Mouse (Mus musculus): ENCODE measurements at regions not wholly inside any gene's neighbourhood (a gene's known extent, or its start where the extent isn't known, plus 50 kb on each side); places are given as distances from the start of the nearest gene placed in this dataset.

DNA sequence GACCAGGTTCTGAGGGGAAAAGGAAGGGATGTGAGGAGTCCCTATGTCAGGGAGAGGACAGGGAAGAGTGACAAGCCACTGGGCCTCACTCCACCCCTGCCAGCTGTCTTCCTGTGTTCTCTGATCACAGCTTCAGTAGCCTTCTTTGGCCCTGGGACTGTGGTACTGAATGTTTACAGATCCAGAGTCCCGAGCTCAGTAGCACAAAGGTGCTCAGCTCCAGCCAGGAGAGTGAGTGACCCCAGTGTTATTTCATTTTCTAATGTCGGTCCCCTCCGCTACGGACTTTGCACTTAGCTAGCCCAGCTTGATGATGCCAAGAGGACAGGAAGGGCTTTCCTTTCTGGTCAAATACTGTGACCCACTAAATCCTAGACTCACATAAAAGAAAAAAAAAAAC is 104.2 kb downstream of the Foxa2 start:
- Histone ChIP-seq H3K36me3 (ENCODE audit: control insufficient read depth, insufficient read depth, low read length) (no peaks in the 10 kb centered on the region), H3K9ac (ENCODE audit: low read length) (no peak overlapping the region), H3K9me3 (ENCODE audit: control insufficient read depth, low read length) (no peaks in the 10 kb centered on the region), H3K27me3 (ENCODE audit: control insufficient read depth, insufficient read depth, low read length) (no peaks in the 10 kb centered on the region), H3K4me1 (ENCODE audit: control insufficient read depth, insufficient read depth, low read length) (no peaks in the 10 kb centered on the region), H3K4me3 (ENCODE audit: low read depth, low read length) (no peak overlapping the region), H3K4me2 (ENCODE audit: low read depth, severe bottlenecking) (no peak overlapping the region), H3K27ac (replicated peaks; ENCODE audit: low read depth, low read length) (no peak overlapping the region)
- no peak for ATAC-seq (ENCODE audit: insufficient number of reproducible peaks, low FRiP score, low TSS enrichment, low read depth)
- DNase-seq (ENCODE audit: low spot score), result no peak
- 81% methylated on average over 4 of the region's 4 CpGs for WGBS

DNA sequence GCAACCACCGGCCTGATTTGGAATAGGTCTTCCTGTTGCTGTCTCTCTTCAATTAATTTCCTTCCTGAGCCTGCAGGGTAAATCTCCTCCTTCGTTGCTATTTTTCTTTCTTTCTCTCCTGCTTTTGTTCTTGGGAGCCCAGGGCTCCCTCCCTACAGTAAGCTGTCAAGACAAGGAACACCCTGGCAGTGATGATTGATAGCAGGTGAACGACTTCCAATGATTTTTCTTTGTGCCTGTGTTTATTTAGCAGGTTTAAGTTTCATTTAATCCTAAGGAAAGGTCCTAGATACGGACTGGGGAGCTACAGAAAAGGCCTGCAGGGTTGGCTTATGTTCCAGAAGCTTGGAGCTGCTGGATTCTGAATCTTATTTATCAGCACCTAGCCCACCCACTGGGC is 105.5 kb downstream of the Foxa2 start:
- Histone ChIP-seq H3K4me2 (ENCODE audit: low read depth, severe bottlenecking) (no peak overlapping the region), H3K27me3 (ENCODE audit: control insufficient read depth, insufficient read depth, low read length) (no peaks in the 10 kb centered on the region), H3K36me3 (ENCODE audit: control insufficient read depth, insufficient read depth, low read length) (no peaks in the 10 kb centered on the region), H3K9me3 (ENCODE audit: control insufficient read depth, low read length) (no peaks in the 10 kb centered on the region), H3K4me1 (ENCODE audit: control insufficient read depth, insufficient read depth, low read length) (no peaks in the 10 kb centered on the region), H3K27ac (replicated peaks; ENCODE audit: low read depth, low read length) (no peak overlapping the region), H3K9ac (ENCODE audit: low read length) (no peak overlapping the region), H3K4me3 (ENCODE audit: low read depth, low read length) (no peak overlapping the region)
- DNase-seq (ENCODE audit: low spot score), result no peak
- ATAC-seq (ENCODE audit: insufficient number of reproducible peaks, low FRiP score, low TSS enrichment, low read depth), result no peak
- 32% methylated on average over 4 of the region's 4 CpGs for WGBS

- no peak for ATAC-seq (ENCODE audit: insufficient number of reproducible peaks, low FRiP score, low TSS enrichment, low read depth)
- WGBS, result 84% methylated on average over 2 of the region's 2 CpGs
Measured at GRCm38 (mm10) chr2:147932494-147932893, 114.3 kb downstream of the Foxa2 start.

GRCm38 (mm10) chr2:147929031-147929711 is 117.6 kb downstream of the Foxa2 start:
- ATAC-seq (ENCODE audit: insufficient number of reproducible peaks, low FRiP score, low TSS enrichment, low read depth) (no peak), DNase-seq (ENCODE audit: low spot score) (no peak)
- Histone ChIP-seq H3K27me3 (ENCODE audit: control insufficient read depth, insufficient read depth, low read length) (no peaks in the 10 kb centered on the region), H3K9me3 (ENCODE audit: control insufficient read depth, low read length) (no peaks in the 10 kb centered on the region), H3K9ac (ENCODE audit: low read length) (no peak overlapping the region), H3K4me1 (ENCODE audit: control insufficient read depth, insufficient read depth, low read length) (no peaks in the 10 kb centered on the region), H3K4me2 (ENCODE audit: low read depth, severe bottlenecking) (no peak overlapping the region), H3K27ac (replicated peaks; ENCODE audit: low read depth, low read length) (no peak overlapping the region), H3K36me3 (ENCODE audit: control insufficient read depth, insufficient read depth, low read length) (no peaks in the 10 kb centered on the region), H3K4me3 (ENCODE audit: low read depth, low read length) (no peak overlapping the region)
- 59% methylated on average over 5 of the region's 5 CpGs for WGBS

More at GRCm38 (mm10) chr2:147932494-147932893, 114.3 kb downstream of the Foxa2 start:
- Histone ChIP-seq H3K9ac (ENCODE audit: low read length) (no peak overlapping the region), H3K4me1 (ENCODE audit: control insufficient read depth, insufficient read depth, low read length) (no peaks in the 10 kb centered on the region), H3K4me2 (ENCODE audit: low read depth, severe bottlenecking) (no peak overlapping the region), H3K36me3 (ENCODE audit: control insufficient read depth, insufficient read depth, low read length) (no peaks in the 10 kb centered on the region), H3K4me3 (ENCODE audit: low read depth, low read length) (no peak overlapping the region), H3K27me3 (ENCODE audit: control insufficient read depth, insufficient read depth, low read length) (no peaks in the 10 kb centered on the region), H3K9me3 (ENCODE audit: control insufficient read depth, low read length) (no peaks in the 10 kb centered on the region), H3K27ac (replicated peaks; ENCODE audit: low read depth, low read length) (no peak overlapping the region)
- no peak for DNase-seq (ENCODE audit: low spot score)

GRCm38 (mm10) chr2:147927792-147928670 is 118.7 kb downstream of the Foxa2 start:
- H3K4me1 ChIP-seq (ENCODE audit: control insufficient read depth, insufficient read depth, low read length), result no peaks in the 10 kb centered on the region
- 18% methylated on average over 10 of the region's 10 CpGs for WGBS
- H3K4me2 ChIP-seq (ENCODE audit: low read depth, severe bottlenecking), result no peak overlapping the region
- ATAC-seq (ENCODE audit: insufficient number of reproducible peaks, low FRiP score, low TSS enrichment, low read depth) (no peak), DNase-seq (ENCODE audit: low spot score) (peak; percentile 38)
- no peaks in the 10 kb centered on the region for H3K36me3 ChIP-seq (ENCODE audit: control insufficient read depth, insufficient read depth, low read length)
- H3K27ac ChIP-seq (replicated peaks; ENCODE audit: low read depth, low read length), result no peak overlapping the region
- no peak overlapping the region for H3K9ac ChIP-seq (ENCODE audit: low read length)
- no peaks in the 10 kb centered on the region for H3K27me3 ChIP-seq (ENCODE audit: control insufficient read depth, insufficient read depth, low read length)
- no peak overlapping the region for H3K4me3 ChIP-seq (ENCODE audit: low read depth, low read length)
- no peaks in the 10 kb centered on the region for H3K9me3 ChIP-seq (ENCODE audit: control insufficient read depth, low read length)

- H3K27me3 ChIP-seq (ENCODE audit: control insufficient read depth, insufficient read depth, low read length), result no peaks in the 10 kb centered on the region
- H3K9me3 ChIP-seq (ENCODE audit: control insufficient read depth, low read length), result no peaks in the 10 kb centered on the region
- no peak overlapping the region for H3K4me3 ChIP-seq (ENCODE audit: low read depth, low read length)
- H3K9ac ChIP-seq (ENCODE audit: low read length), result no peak overlapping the region
- H3K36me3 ChIP-seq (ENCODE audit: control insufficient read depth, insufficient read depth, low read length), result no peaks in the 10 kb centered on the region
- WGBS, result 84% methylated on average over 3 of the region's 3 CpGs
- H3K4me2 ChIP-seq (ENCODE audit: low read depth, severe bottlenecking), result no peak overlapping the region
- no peaks in the 10 kb centered on the region for H3K4me1 ChIP-seq (ENCODE audit: control insufficient read depth, insufficient read depth, low read length)
- DNase-seq (ENCODE audit: low spot score) (no peak), ATAC-seq (ENCODE audit: insufficient number of reproducible peaks, low FRiP score, low TSS enrichment, low read depth) (no peak)
- no peak overlapping the region for H3K27ac ChIP-seq (replicated peaks; ENCODE audit: low read depth, low read length)
Measured at GRCm38 (mm10) chr2:147926861-147927260, 119.9 kb downstream of the Foxa2 start.

DNA sequence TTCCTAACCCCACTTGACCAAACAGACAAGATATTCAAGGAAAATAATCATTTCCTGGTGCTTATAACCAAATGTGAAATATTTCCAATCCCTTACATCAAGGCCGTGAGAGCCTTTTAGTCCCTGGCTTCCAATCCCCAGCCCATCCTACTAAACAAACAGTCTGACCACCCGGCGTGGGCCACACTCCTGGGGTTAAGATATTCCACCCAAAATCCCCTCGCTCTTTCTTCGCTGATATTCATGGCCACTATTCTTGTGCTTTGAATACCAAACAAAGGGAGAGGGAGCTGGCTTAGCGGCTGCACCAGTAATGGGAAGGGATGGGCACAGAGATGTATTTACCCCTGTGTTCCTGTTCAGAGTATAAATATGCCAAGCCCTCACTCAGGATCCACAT is 139.4 kb downstream of the Foxa2 start:
- H3K27ac ChIP-seq (replicated peaks; ENCODE audit: low read depth, low read length), result no peak overlapping the region
- H3K27me3 ChIP-seq (ENCODE audit: control insufficient read depth, insufficient read depth, low read length), result no peaks in the 10 kb centered on the region
- no peak overlapping the region for H3K4me3 ChIP-seq (ENCODE audit: low read depth, low read length)
- H3K36me3 ChIP-seq (ENCODE audit: control insufficient read depth, insufficient read depth, low read length), result no peaks in the 10 kb centered on the region
- H3K4me2 ChIP-seq (ENCODE audit: low read depth, severe bottlenecking), result no peak overlapping the region
- 89% methylated on average over 6 of the region's 6 CpGs for WGBS
- H3K9me3 ChIP-seq (ENCODE audit: control insufficient read depth, low read length), result no peaks in the 10 kb centered on the region
- no peak overlapping the region for H3K9ac ChIP-seq (ENCODE audit: low read length)
- DNase-seq (ENCODE audit: low spot score) (no peak), ATAC-seq (ENCODE audit: insufficient number of reproducible peaks, low FRiP score, low TSS enrichment, low read depth) (no peak)
- H3K4me1 ChIP-seq (ENCODE audit: control insufficient read depth, insufficient read depth, low read length), result no peaks in the 10 kb centered on the region

GRCm38 (mm10) chr2:147905759-147906740 is 140.7 kb downstream of the Foxa2 start:
- DNase-seq (ENCODE audit: low spot score) (peak; percentile 25), ATAC-seq (ENCODE audit: insufficient number of reproducible peaks, low FRiP score, low TSS enrichment, low read depth) (0 out of 2 replicates have a peak, but pooled peaks have one; percentile 26)
- no peak overlapping the region for H3K9ac ChIP-seq (ENCODE audit: low read length)
- H3K27me3 ChIP-seq (ENCODE audit: control insufficient read depth, insufficient read depth, low read length), result no peaks in the 10 kb centered on the region
- WGBS, result 28% methylated on average over 19 of the region's 19 CpGs
- H3K27ac ChIP-seq (replicated peaks; ENCODE audit: low read depth, low read length), result no peak overlapping the region
- H3K4me1 ChIP-seq (ENCODE audit: control insufficient read depth, insufficient read depth, low read length), result no peaks in the 10 kb centered on the region
- H3K9me3 ChIP-seq (ENCODE audit: control insufficient read depth, low read length), result no peaks in the 10 kb centered on the region
- H3K4me3 ChIP-seq (ENCODE audit: low read depth, low read length), result no peak overlapping the region
- H3K4me2 ChIP-seq (ENCODE audit: low read depth, severe bottlenecking), result no peak overlapping the region
- no peaks in the 10 kb centered on the region for H3K36me3 ChIP-seq (ENCODE audit: control insufficient read depth, insufficient read depth, low read length)

All from limb, embryonic 11.5 days (tissue).